Mouse (Mus musculus) T-helper 2 cell (primary cell): ENCODE results near the gene Grin2b.
"Not testable (repeated sequence)": the region's sequence is repeated elsewhere in the genome, so short reads cannot be mapped to it uniquely, and the experiment has no call there.

ENCODE experiments used
- in situ Hi-C: fragments of 300-600 bp; cut with MboI, MseI; formaldehyde crosslinking; loops from one replicate; pipeline ENCODE4 v1.15.1; 2025; ENCODE audit warnings: high pct_unique_total_duplicates

Gene Grin2b

DNA sequence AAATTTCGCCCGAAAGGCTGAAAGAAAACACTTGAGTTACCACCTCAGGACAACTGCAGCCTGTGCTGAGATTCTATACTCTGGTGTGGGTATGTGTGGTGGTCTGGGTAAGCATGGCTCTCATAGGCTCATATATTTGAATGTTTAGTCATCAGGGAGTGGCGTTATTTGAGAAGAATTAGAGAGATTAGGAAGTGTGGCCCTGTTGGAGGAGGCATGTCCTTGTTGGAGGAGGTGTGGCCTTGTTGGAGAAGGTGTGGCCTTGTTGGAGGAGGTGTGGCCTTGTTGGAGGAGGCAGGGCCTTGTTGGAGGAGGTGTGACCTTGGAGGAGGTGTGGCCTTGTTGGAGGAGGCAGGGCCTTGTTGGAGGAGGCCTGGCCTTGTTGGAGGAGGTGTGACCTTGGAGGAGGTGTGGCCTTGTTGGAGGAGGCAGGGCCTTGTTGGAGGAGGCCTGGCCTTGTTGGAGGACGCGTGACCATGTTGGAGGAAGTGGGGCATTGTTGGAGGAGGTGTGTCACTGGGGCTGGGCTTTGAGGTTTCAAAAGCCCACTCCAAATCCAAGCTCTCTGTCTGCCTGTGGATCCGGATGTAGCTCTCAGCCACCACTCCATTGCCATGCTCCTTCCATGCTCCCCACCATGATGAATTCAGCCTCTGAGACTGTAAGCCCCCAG lies 466.3 kb downstream of the Grin2b start:
- in situ Hi-C loops = not testable (repeated sequence)

DNA sequence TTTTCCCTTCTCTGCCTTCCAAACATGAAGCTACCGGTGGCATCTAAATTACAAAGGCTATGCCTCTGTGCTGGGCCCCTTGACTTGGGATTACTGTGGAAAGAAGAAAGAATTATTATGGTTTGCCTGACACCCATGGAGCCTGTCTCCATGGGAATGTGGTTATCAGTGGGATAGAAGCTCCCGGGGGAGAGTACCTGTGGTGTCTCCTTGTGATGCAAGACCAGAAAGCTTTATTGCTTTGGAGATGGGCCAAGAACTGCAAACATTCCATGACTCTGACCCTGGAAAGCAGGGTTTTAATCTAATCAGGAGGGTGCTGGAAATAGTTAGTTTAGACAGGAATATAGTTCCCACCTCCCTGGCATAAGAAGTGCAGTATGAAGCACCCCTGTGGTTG lies 469.7 kb downstream of the Grin2b start:
- in situ Hi-C loops = no loop called here

DNA sequence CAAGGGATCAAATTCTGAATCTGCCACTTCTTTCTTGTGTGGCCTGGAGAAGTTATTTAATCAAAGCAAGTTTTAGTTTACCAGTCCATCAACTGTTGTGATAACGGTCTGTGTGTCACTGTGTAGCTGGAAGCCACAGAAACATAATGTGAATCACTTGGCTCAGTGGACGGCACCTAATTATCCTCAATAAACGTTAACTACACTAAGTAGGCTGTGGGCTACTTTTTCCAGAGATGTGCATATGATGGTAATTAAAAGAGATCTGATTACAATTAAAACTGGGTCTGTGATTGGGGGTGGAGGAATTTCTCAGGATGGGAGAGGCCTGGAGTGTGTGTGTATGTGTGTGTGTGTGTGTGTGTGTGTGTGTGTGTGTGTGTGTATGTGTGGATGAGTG lies 471.9 kb downstream of the Grin2b start:
- in situ Hi-C loops = no loop called here

DNA sequence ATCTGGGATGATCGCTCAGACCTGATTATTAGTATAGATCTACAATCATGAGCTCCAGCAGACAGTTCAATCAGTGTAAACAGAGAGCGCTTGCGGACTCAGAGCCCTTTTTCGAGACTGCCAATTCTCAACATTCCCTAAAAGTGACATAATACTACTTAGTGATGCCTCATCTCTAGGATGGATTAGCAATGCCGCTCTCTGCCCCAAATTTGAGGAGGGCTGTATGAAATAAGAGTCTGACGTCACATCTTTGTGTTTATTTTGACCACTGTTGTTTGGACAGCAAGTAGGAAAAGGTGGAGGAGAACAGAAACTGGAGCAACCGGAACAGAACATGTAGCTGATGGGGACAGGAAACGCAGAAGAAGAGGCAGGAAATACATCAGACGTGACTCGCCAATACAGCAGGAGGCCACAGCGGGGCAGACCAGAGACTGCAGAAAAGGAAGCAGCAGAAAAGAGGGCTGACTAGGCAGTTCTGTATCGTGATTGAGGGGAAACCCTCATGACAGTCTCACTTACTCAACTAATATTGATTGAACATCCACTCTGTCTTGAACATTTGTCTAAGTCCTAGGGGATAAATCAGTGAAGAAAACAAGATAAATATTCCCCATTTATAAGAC lies 472.5 kb downstream of the Grin2b start:
- in situ Hi-C loops = no loop called here

DNA sequence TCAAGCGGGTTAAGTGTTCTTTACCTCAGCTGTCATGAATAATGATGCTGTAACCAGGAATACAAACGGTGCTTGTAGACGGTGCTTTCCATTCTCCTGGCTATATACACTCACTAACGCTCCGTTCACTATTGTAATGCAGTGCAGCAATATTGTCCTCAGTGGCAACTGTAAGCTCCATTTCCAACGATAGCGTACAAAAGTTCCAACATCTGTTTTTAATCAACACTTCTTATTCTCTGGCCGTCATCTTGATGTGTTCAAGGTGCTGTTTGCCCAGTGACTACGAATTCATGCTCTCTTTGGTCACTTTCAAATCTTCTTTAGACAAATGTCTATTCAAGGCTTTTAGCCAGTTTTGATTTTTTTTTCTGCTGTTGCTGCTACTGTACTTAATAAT lies 480.8 kb downstream of the Grin2b start:
- in situ Hi-C loops = no loop called here

DNA sequence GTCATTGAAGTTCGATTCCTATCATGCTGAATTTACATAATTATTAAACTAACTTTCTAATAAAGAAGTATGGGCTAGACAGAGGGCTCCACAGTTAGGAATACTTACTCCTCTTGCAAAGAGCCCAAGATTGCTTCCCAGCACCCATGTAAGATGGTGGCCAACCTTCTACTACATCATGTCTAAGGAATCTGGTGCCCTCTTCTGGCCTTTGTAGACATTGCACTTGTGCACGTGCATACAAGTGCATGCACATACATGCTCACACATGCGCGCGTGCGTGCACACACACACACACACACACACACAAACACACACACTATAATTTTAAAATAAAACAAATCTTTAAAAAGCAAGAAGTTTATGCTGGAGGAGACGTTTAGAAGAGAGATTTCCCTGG lies 481.8 kb downstream of the Grin2b start:
- in situ Hi-C loops = no loop called here

DNA sequence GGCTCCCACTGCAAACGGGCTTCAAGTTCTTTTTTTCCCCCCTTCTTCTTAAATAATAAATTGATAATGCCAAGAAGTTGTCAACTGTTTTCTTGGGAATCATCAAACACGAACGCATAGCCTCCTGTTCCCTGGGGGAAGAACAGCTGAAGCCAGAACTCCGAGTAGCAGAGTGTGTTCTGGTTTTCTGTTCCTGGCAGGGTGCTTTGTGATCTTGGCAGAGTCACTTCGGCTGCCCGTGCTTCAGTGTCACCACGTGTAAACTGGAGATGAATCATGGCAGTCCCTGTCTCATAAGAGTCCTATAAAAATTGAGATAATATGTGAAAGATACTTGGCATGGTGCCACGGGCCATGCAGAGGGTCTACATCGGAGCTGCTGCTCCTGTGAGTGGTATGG lies 485.4 kb downstream of the Grin2b start:
- in situ Hi-C loops = no loop called here

DNA sequence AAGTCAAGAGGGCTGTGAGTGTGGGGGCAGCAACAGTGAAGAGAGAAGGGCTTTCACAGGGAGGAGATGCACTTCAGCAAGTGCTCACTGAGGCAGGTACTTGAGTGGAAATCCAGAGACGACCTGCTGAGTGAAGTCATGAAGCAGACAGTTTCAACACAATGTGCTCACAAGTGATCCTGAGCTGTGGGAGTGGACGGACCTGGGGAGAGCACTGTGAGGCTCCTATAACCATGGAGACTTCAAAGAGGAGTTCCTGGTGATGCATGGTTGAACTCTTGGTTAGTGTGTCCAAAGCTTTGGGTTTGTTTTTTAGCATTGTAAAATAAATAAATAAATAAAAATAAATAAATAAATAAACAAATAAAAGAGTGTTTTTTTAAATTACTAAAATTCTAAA lies 489.1 kb downstream of the Grin2b start:
- in situ Hi-C loops = no loop called here

DNA sequence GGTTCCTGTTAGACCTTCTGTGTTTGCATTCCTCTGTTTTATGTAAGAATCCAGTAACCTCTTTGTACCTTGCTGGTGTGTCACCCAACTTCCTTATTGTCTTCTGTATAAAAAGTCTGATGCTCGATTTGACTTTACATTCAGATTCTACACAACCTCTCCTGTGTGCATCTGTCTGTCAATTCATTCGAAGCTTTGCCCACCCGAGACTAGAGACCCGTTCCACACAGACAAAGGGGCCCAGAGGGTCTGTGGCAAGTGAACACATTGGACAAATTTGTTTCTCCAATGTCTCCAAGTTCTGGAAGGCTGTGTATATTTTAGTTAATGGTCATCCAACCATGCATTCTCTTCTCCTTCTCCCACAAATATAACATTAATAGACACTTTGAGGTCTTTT lies 491.9 kb downstream of the Grin2b start:
- in situ Hi-C loops = not testable (repeated sequence)

DNA sequence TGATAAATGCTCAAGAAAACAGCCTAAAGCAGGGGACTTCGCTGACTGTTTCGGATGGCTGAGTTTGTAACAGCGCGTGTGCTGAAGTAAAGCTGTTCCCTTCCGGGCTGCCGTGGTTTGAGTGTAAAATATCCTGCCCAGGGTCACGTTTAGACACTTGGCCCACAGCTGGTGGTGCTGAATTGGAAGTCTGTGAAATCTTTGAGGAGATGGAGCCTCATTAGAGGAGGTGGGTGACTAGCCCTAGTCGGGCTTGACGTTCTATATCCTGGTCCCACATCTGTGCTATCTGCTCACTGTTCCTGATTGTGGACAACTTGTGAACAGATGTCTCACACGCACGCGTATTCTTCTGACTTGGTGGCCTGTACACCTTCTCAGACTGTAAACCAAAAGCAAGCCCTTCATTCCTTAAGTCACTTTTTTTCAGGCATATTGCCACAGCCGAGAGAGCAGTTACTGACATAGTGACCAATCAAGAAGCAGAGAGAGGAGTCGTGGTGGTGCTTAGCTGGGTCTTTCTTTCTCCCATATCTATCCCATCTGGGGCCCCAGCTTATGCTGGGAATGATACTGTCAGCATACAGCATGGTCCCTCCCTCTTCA lies 493.1 kb downstream of the Grin2b start:
- in situ Hi-C loops = no loop called here

DNA sequence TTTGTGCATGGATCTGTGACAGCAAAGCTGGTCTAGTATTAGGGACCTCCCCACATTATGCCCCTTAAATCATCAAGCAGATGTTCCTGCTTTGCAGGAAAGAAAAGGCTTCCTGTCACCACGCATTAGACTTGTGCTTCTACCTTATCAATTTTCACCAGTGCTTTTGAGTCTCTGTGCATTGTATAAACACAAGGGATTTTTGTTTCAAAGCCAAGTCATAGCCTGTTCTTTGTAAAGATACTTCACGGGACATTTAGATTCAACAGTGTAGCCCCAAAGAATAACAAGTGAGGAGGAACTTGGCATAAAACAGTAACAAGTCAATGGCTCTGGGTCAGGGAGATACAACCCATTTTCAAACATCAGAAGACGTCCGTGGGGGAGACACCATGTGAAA lies 498.9 kb downstream of the Grin2b start:
- in situ Hi-C loops = no loop called here

DNA sequence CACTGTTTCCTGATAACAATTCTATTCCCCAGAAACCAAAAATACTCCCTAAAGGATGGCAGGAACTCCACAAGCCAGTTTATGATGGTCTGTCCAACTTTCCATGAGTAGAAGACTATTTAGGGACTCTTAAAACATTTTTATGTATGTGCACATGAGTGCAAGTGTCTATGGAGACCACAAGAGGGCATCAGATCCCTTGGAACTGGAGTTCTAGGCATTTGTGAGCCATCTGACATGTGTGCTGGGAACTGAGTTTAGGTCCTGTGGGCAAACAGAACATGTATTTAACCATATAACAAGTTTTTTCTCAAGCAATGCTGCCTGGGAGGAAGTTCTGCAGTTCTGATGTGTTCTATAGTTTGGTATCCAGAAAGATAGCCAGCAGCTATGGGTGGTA lies 501.3 kb downstream of the Grin2b start:
- in situ Hi-C loops = no loop called here
